Comparison of ENCODE assay signal across 8 mouse cellular contexts in the genomic region with DNA sequence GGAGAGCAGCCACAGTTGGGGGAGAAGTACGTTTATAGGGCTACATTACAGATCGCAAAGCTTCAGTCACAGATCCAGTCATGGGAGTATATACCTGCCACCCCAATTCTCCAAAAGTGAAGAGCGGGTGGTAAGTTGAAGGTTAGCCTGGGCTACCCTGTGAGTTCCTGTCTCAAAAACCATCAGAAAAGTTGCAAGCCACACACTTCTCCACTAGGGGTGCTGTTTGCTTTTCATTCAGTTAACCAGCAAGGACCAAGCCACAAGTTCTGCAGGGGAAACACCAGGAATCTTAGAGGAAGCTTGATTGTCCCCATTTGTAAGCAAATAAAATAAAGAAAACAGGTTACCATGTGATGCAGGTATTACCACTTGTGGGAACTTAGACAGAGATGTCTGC. TPM values are rescaled to one million over a fixed set of nuclear protein-coding genes. Genes with fewer than 3 reads are reported as not detected.
DNase-seq lines count a peak whose midpoint lies in the region; ATAC-seq lines count a peak whose summit lies in the region.

No protein-coding gene starts in this region.

- no peak overlapping the region for H3K4me3 ChIP-seq in hindbrain, embryonic 14.5 days (replicated peaks; ENCODE audit: low read length)
- no peak overlapping the region for H3K4me3 ChIP-seq in hindbrain, embryonic 16.5 days (ENCODE audit: low read length)

- no peaks in the 10 kb centered on the region for H3K36me3 ChIP-seq in hindbrain, embryonic 14.5 days (replicated peaks; ENCODE audit: control insufficient read depth, insufficient read depth)
- no peaks in the 10 kb centered on the region for H3K36me3 ChIP-seq in hindbrain, embryonic 16.5 days (ENCODE audit: control insufficient read depth, insufficient read depth, low read length)

- WGBS in hindbrain, embryonic 14.5 days = 70% methylated on average over 3 of the region's 3 CpGs
- 64% methylated on average over 3 of the region's 3 CpGs for WGBS in hindbrain, embryonic 16.5 days

- H3K4me2 ChIP-seq in hindbrain, embryonic 14.5 days (replicated peaks) = no peak overlapping the region
- no peak overlapping the region for H3K4me2 ChIP-seq in hindbrain, embryonic 16.5 days (ENCODE audit: low read length)

- 0 out of 2 replicates have a peak, but pooled peaks cover 8% of the 10 kb centered on the region for H3K4me1 ChIP-seq in hindbrain, embryonic 14.5 days (replicated peaks; ENCODE audit: control insufficient read depth, insufficient read depth, low read length)
- H3K4me1 ChIP-seq in hindbrain, embryonic 16.5 days (ENCODE audit: control insufficient read depth, insufficient read depth, low read depth, low read length) = no peaks in the 10 kb centered on the region; the same call in 1 of the 2 replicates

- H3K27ac ChIP-seq in hindbrain, embryonic 14.5 days = no peak overlapping the region
- no peak overlapping the region for H3K27ac ChIP-seq in hindbrain, embryonic 16.5 days (ENCODE audit: low read depth, low read length)

- no peak overlapping the region for H3K9ac ChIP-seq in hindbrain, embryonic 14.5 days
- no peak overlapping the region for H3K9ac ChIP-seq in hindbrain, embryonic 16.5 days (ENCODE audit: low read depth, low read length)

- peak; percentile 63 for DNase-seq in hindbrain, embryonic 14.5 days (ENCODE audit: low spot score)
- DNase-seq in brain, adult 2 months (ENCODE audit: low read depth, low spot score) = peak; percentile 85
- peak; percentile 66 for DNase-seq in lung, postnatal 25 days (ENCODE audit: low spot score)
- DNase-seq in ovary, postnatal 36 days (ENCODE audit: low spot score) = no peak
- no peak for DNase-seq in frontal cortex, postnatal 25 days (ENCODE audit: low spot score in 2 of 2)

- no peak for ATAC-seq in hindbrain, embryonic 14.5 days (ENCODE audit: low FRiP score)
- ATAC-seq in hindbrain, embryonic 16.5 days = no peak
- ATAC-seq in CD4-positive, CD25-positive, alpha-beta regulatory T cell, adult 4 months = peak; percentile 73
- peak; percentile 54 for ATAC-seq in inflammation-experienced regulatory T-cells, adult 6 months

- no peaks in the 10 kb centered on the region for H3K27me3 ChIP-seq in hindbrain, embryonic 14.5 days (ENCODE audit: control insufficient read depth, insufficient read depth, low read length)
- no peaks in the 10 kb centered on the region for H3K27me3 ChIP-seq in hindbrain, embryonic 16.5 days (replicated peaks; ENCODE audit: control insufficient read depth, insufficient read depth, low read length)

- H3K9me3 ChIP-seq in hindbrain, embryonic 14.5 days (ENCODE audit: control insufficient read depth, low read length) = no peaks in the 10 kb centered on the region
- no peaks in the 10 kb centered on the region for H3K9me3 ChIP-seq in hindbrain, embryonic 16.5 days (ENCODE audit: control insufficient read depth, low read length)

RNA-seq across cellular contexts. Expression of gene Abtb1, which starts 28.9 kb away (rescaled TPM):
- 28.1 and 33.8 TPM in 2 replicates for polyA plus RNA-seq in hindbrain, embryonic 14.5 days (2014; fragmentation: Nextera tagmentation; extraction: Ambion mirVana)
- polyA plus RNA-seq in hindbrain, embryonic 16.5 days (2015; fragmentation: Nextera tagmentation; extraction: Ambion mirVana) = 37.7 and 39.4 TPM in 2 replicates
- polyA plus RNA-seq in CD4-positive, CD25-positive, alpha-beta regulatory T cell, adult 4 months (2017; shearing (Covaris generic)) = 100 to 1,000 TPM in 1 of 2 experiments, 10 to 100 TPM in 1; 71.0 to 112 TPM
- polyA plus RNA-seq in inflammation-experienced regulatory T-cells, adult 6 months (2017; shearing (Covaris generic)) = 10 to 100 TPM; 39.2 to 72.4 (median 62.7) TPM

Comparison
In these comparisons a context has a peak if more than half of its experiments do, and no peak if none do; other contexts are left out.
1. ATAC-seq: peak in CD4-positive, CD25-positive, alpha-beta regulatory T cell, adult 4 months (single experiment) and inflammation-experienced regulatory T-cells, adult 6 months (single experiment); none in hindbrain, embryonic 14.5 days (single experiment) and hindbrain, embryonic 16.5 days (single experiment).
2. DNase-seq: peak in hindbrain, embryonic 14.5 days (single experiment), brain, adult 2 months (single experiment) and lung, postnatal 25 days (single experiment); none in ovary, postnatal 36 days (single experiment) and frontal cortex, postnatal 25 days (0 of 2).